Mouse (Mus musculus): ENCODE results near the gene Zp1. TPM values are rescaled to one million over a fixed set of nuclear protein-coding genes. Genes with fewer than 3 reads are reported as not detected.

Zp1 gene
- polyA plus RNA-seq, 1 experiment = not detected

DNA sequence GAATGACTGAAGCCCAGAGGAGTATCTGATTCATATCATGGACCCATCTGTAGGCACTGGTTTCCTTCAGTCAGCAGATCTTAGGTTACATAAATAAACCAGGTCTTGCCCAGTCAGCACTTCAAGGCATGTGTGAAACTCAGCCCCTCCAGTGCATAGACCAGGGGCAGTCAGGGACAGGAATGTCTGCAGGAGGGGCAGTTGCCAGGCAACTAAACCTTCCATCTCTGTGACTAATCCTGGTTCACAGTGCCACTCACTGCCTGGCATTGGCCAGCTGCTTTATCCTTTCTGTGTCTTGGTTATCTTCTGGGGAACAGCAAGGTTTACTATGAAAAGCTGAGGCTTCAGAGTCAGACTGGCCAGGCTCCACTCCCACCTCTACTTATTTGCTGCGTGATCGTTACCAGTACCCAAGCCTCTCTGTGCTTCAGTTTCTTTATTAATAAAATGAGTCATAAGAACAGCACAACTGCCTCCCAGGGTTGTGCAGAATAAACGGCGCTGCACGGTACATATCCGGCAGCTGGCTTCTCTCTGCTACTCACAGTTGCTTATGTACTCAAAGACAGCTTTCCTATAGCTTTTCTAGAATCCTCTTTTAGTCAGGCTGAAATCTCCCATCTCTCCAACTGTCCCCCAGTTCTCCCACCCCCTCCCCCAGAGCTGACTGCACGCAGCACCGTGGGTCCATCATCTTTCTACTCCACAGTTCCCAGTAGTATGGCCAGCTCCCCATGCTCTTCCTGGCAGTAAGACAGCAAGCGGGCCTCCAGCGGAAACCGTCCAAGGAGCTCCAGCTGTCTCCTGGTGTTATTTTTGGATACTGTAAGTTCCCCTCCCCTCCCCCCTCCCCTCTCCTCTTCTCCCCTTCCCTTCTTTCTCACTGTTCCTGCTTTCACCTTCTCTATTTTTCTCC lies 31.8 kb upstream of the Zp1 start:
- Histone ChIP-seq H3K27ac (ENCODE audit: insufficient read depth, low read length) (no peak overlapping the region), H3K9ac (ENCODE audit: low read depth, poor library complexity, severe bottlenecking) (no peak overlapping the region), H3K4me3 (ENCODE audit: low read depth, low read length) (no peak overlapping the region), H3K36me3 (ENCODE audit: control insufficient read depth, insufficient read depth, low read length, poor library complexity, severe bottlenecking) (no peaks in the 10 kb centered on the region; the same call in 1 of the 2 replicates), H3K27me3 (ENCODE audit: control insufficient read depth, insufficient read depth, low read length, poor library complexity, severe bottlenecking) (no peaks in the 10 kb centered on the region), H3K4me1 (ENCODE audit: control insufficient read depth, insufficient read depth, low read length) (no peaks in the 10 kb centered on the region), H3K9me3 (replicated peaks; ENCODE audit: control insufficient read depth, insufficient read depth, low read length, poor library complexity, severe bottlenecking) (no peaks in the 10 kb centered on the region)
- TF ChIP-seq POLR2A (IDR thresholded peaks at IDR 0.05; ENCODE audit: insufficient read depth, low read length) (no peak), CTCF (IDR thresholded peaks at IDR 0.05; ENCODE audit: low read depth, low read length) (no peak), EP300 (IDR thresholded peaks at IDR 0.05; ENCODE audit: insufficient read depth, low read depth, low read length) (no peak)

- Histone ChIP-seq H3K9ac (ENCODE audit: low read depth, poor library complexity, severe bottlenecking) (peak overlapping the region; percentile 47), H3K4me1 (ENCODE audit: control insufficient read depth, insufficient read depth, low read length) (no peaks in the 10 kb centered on the region)
- no peak for TF ChIP-seq POLR2A (IDR thresholded peaks at IDR 0.05; ENCODE audit: insufficient read depth, low read length)
- no peak for TF ChIP-seq CTCF (IDR thresholded peaks at IDR 0.05; ENCODE audit: low read depth, low read length)
- TF ChIP-seq EP300 (IDR thresholded peaks at IDR 0.05; ENCODE audit: insufficient read depth, low read depth, low read length) = no peak
Observed at GRCm38 (mm10) chr19:10949558-10949957, 29.1 kb upstream of the Zp1 start.

DNA sequence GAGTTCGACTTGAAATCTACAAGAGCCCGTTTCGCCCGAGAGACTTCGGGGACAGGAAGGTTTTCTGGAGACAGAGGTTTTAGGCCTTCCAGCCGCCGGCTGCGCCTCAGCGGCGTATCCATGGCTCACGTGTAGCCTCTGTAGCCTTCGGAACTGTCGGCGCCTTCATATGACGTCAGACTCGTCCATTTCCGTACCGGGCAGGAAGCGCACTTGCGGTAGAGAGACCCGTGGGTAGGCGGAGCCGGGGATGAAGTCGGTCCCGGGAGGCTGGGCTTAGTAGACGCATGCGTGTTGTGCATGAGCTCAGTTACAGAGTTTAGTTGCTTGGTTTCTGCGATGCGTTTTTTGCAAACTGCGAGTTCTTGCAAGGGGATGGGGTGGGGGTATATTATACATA lies 28.7 kb upstream of the Zp1 start, which contains the start of gene Ccdc86:
Gene Ccdc86 (minus strand): TSS at position 155 of the 400 bp plus-strand sequence.
- TF ChIP-seq POLR2A (IDR thresholded peaks at IDR 0.05; ENCODE audit: insufficient read depth, low read length) (peak; percentile 30), EP300 (IDR thresholded peaks at IDR 0.05; ENCODE audit: insufficient read depth, low read depth, low read length) (no peak), CTCF (IDR thresholded peaks at IDR 0.05; ENCODE audit: low read depth, low read length) (no peak)
- H3K4me3 ChIP-seq (ENCODE audit: low read depth, low read length) = peak within 1 kb of the TSS; percentile 94
- H3K27me3 ChIP-seq (ENCODE audit: control insufficient read depth, insufficient read depth, low read length, poor library complexity, severe bottlenecking) = no peaks in the 10 kb centered on the region
- peak within 1 kb of the TSS; percentile 97 for H3K9ac ChIP-seq (ENCODE audit: low read depth, poor library complexity, severe bottlenecking)
- H3K4me1 ChIP-seq (ENCODE audit: control insufficient read depth, insufficient read depth, low read length) = no peaks in the 10 kb centered on the region
- peaks cover 25% of the 10 kb centered on the region for H3K36me3 ChIP-seq (ENCODE audit: control insufficient read depth, insufficient read depth, low read length, poor library complexity, severe bottlenecking)
- H3K27ac ChIP-seq (ENCODE audit: insufficient read depth, low read length) = no peak within 1 kb of the TSS; the same call in 1 of the 2 replicates
- no peaks in the 10 kb centered on the region for H3K9me3 ChIP-seq (replicated peaks; ENCODE audit: control insufficient read depth, insufficient read depth, low read length, poor library complexity, severe bottlenecking)

More at GRCm38 (mm10) chr19:10949558-10949957, 29.1 kb upstream of the Zp1 start:
- H3K4me3 ChIP-seq (ENCODE audit: low read depth, low read length) = peak overlapping the region; percentile 29; the same call in 1 of the 2 replicates
- no peaks in the 10 kb centered on the region for H3K27me3 ChIP-seq (ENCODE audit: control insufficient read depth, insufficient read depth, low read length, poor library complexity, severe bottlenecking)
- H3K9me3 ChIP-seq (replicated peaks; ENCODE audit: control insufficient read depth, insufficient read depth, low read length, poor library complexity, severe bottlenecking) = no peaks in the 10 kb centered on the region
- H3K36me3 ChIP-seq (ENCODE audit: control insufficient read depth, insufficient read depth, low read length, poor library complexity, severe bottlenecking) = peaks cover 20% of the 10 kb centered on the region
- no peak overlapping the region; the same call in 1 of the 2 replicates for H3K27ac ChIP-seq (ENCODE audit: insufficient read depth, low read length)

DNA sequence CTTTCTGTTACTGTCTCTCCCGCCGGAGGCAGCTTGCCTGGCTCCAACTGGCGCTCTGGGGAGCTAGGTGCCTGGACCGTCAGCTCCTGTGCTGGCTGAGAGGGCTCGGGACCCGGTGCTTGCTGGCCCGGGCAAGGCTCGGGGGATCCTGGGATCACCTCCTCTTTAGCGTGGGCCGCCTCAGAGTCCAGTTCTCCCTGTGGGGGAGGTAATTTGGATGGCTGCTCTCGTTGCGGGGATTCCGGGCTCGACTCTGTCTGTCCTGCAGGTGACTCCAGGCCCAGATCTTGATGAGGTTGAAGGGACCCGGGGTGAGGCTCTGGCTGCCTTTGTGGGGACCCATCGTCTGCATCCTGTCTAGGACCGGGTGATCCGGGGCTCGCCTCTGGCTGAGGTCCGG lies 28.0 kb upstream of the Zp1 start:
- peak overlapping the region; percentile 94 for H3K4me3 ChIP-seq (ENCODE audit: low read depth, low read length)
- no peaks in the 10 kb centered on the region for H3K9me3 ChIP-seq (replicated peaks; ENCODE audit: control insufficient read depth, insufficient read depth, low read length, poor library complexity, severe bottlenecking)
- peaks cover 31% of the 10 kb centered on the region for H3K36me3 ChIP-seq (ENCODE audit: control insufficient read depth, insufficient read depth, low read length, poor library complexity, severe bottlenecking)
- TF ChIP-seq POLR2A (IDR thresholded peaks at IDR 0.05; ENCODE audit: insufficient read depth, low read length) = no peak
- TF ChIP-seq CTCF (IDR thresholded peaks at IDR 0.05; ENCODE audit: low read depth, low read length) = no peak
- no peak for TF ChIP-seq EP300 (IDR thresholded peaks at IDR 0.05; ENCODE audit: insufficient read depth, low read depth, low read length)
- no peaks in the 10 kb centered on the region for H3K4me1 ChIP-seq (ENCODE audit: control insufficient read depth, insufficient read depth, low read length)
- H3K9ac ChIP-seq (ENCODE audit: low read depth, poor library complexity, severe bottlenecking) = peak overlapping the region; percentile 97
- no peak overlapping the region for H3K27ac ChIP-seq (ENCODE audit: insufficient read depth, low read length)
- H3K27me3 ChIP-seq (ENCODE audit: control insufficient read depth, insufficient read depth, low read length, poor library complexity, severe bottlenecking) = no peaks in the 10 kb centered on the region

DNA sequence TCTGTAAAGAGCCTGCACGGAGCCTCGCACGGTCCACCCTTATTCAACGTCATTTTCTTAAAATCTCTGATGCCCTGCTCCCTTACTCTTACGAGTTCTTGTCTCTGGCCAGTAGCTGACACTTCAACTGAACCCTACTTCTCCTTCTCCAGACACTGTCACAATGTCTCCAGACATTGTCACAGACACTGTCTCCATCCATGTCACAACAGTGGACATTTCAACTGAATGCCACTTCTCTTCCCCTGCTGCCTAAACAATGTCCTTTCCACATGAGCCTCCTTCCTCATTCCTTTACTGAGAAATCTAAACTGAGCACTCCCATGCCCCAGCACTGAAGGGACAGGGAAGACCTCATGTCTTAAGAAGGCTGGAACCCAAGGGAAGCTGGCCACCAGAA lies 26.8 kb upstream of the Zp1 start:
- Histone ChIP-seq H3K36me3 (ENCODE audit: control insufficient read depth, insufficient read depth, low read length, poor library complexity, severe bottlenecking) (peaks cover 42% of the 10 kb centered on the region), H3K4me1 (ENCODE audit: control insufficient read depth, insufficient read depth, low read length) (no peaks in the 10 kb centered on the region), H3K9me3 (replicated peaks; ENCODE audit: control insufficient read depth, insufficient read depth, low read length, poor library complexity, severe bottlenecking) (no peaks in the 10 kb centered on the region), H3K9ac (ENCODE audit: low read depth, poor library complexity, severe bottlenecking) (peak overlapping the region; percentile 97), H3K27ac (ENCODE audit: insufficient read depth, low read length) (no peak overlapping the region), H3K4me3 (ENCODE audit: low read depth, low read length) (peak overlapping the region; percentile 94), H3K27me3 (ENCODE audit: control insufficient read depth, insufficient read depth, low read length, poor library complexity, severe bottlenecking) (no peaks in the 10 kb centered on the region)
- TF ChIP-seq EP300 (IDR thresholded peaks at IDR 0.05; ENCODE audit: insufficient read depth, low read depth, low read length) (no peak), CTCF (IDR thresholded peaks at IDR 0.05; ENCODE audit: low read depth, low read length) (no peak), POLR2A (IDR thresholded peaks at IDR 0.05; ENCODE audit: insufficient read depth, low read length) (no peak)

- no peak for TF ChIP-seq EP300 (IDR thresholded peaks at IDR 0.05; ENCODE audit: insufficient read depth, low read depth, low read length)
- TF ChIP-seq POLR2A (IDR thresholded peaks at IDR 0.05; ENCODE audit: insufficient read depth, low read length) = no peak
- TF ChIP-seq CTCF (IDR thresholded peaks at IDR 0.05; ENCODE audit: low read depth, low read length) = no peak
- peaks cover 43% of the 10 kb centered on the region for H3K36me3 ChIP-seq (ENCODE audit: control insufficient read depth, insufficient read depth, low read length, poor library complexity, severe bottlenecking)
- no peak overlapping the region; the same call in 1 of the 2 replicates for H3K4me3 ChIP-seq (ENCODE audit: low read depth, low read length)
- H3K4me1 ChIP-seq (ENCODE audit: control insufficient read depth, insufficient read depth, low read length) = no peaks in the 10 kb centered on the region
- no peak overlapping the region for H3K27ac ChIP-seq (ENCODE audit: insufficient read depth, low read length)
- 0 out of 2 replicates have a peak overlapping the region, but pooled peaks have one; percentile 97 for H3K9ac ChIP-seq (ENCODE audit: low read depth, poor library complexity, severe bottlenecking)
- H3K9me3 ChIP-seq (replicated peaks; ENCODE audit: control insufficient read depth, insufficient read depth, low read length, poor library complexity, severe bottlenecking) = no peaks in the 10 kb centered on the region
- H3K27me3 ChIP-seq (ENCODE audit: control insufficient read depth, insufficient read depth, low read length, poor library complexity, severe bottlenecking) = no peaks in the 10 kb centered on the region
Observed at GRCm38 (mm10) chr19:10946506-10946905, 26.1 kb upstream of the Zp1 start.
